Mouse (Mus musculus) hindbrain, embryonic 10.5 days (tissue): ENCODE measurements around the gene Wipf1. TPM values are rescaled to one million over a fixed set of nuclear protein-coding genes. Genes with fewer than 3 reads are reported as not detected.

ENCODE experiments used
- DNase-seq: peaks from one replicate; pipeline ENCODE4 v3.0.0-alpha.2; 2017; ENCODE audit warnings: low spot score
- H3K27ac ChIP-seq: fragments of 300-500 bp; sonication (generic); 2 replicates; pipeline ENCODE4 v1.5.1; 2016; ENCODE audit warnings: mild to moderate bottlenecking, moderate library complexity
- H3K27me3 ChIP-seq: fragments of 300-500 bp; sonication (generic); 2 replicates; pipeline ENCODE4 v1.6.1; 2016; ENCODE audit warnings: mild to moderate bottlenecking; ENCODE audit not compliant: poor library complexity, insufficient read depth, severe bottlenecking
- H3K36me3 ChIP-seq: fragments of 300-500 bp; sonication (generic); 2 replicates; pipeline ENCODE4 v1.6.1; 2016; ENCODE audit warnings: mild to moderate bottlenecking, moderate library complexity
- H3K4me1 ChIP-seq: fragments of 300-500 bp; sonication (generic); replicated peaks from 2 replicates; pipeline ENCODE4 v1.6.1; 2016; ENCODE audit warnings: mild to moderate bottlenecking
- H3K4me3 ChIP-seq: fragments of 300-500 bp; sonication (generic); 2 replicates; pipeline ENCODE4 v1.5.1; 2016; ENCODE audit warnings: mild to moderate bottlenecking, moderate library complexity
- H3K9me3 ChIP-seq: fragments of 300-500 bp; sonication (generic); 2 replicates; pipeline ENCODE4 v1.6.1; 2016; ENCODE audit warnings: mild to moderate bottlenecking, moderate library complexity
- WGBS: fragments of 180-500 bp; shearing (Covaris S2); methylation state at CpG from one replicate; pipeline ENCODE4 v1.1.7; 2016; 5-methylcytosine and 5-hydroxymethylcytosine counted together
- polyA plus RNA-seq: library from polyadenylated mRNA; unstranded; fragments of >200 nt; fragmentation: Nextera tagmentation; extraction: Ambion mirVana; gene quantifications from 2 replicates; pipeline ENCODE4 v1.2.1, GENCODE M21; 2016

Gene Wipf1
- polyA plus RNA-seq, 1 experiment from 2014 or later: 8.6 TPM

DNA sequence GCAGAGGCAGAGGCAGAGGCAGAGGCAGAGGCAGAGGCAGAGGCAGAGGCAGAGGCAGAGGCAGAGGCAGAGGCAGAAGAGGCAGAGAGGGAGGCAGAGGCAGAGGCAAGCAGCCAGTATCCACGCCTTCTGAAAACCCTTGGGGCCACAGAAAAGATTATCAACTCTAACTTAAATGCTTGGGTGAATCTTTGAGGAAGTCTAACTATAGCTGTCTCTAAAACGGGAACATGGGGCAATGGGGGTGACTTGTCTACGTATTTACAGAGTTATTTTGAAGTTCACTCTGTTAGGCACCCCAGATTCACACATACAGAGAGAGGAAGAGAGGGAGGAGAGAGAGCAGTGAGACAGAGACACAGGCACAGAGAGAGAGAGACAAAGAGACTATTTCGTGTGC lies 74.0 kb downstream of the Wipf1 start:
- no peaks in the 10 kb centered on the region for H3K9me3 ChIP-seq
- H3K27ac ChIP-seq: no peak overlapping the region
- no peaks in the 10 kb centered on the region for H3K27me3 ChIP-seq
- no peak overlapping the region for H3K4me3 ChIP-seq
- no peak for DNase-seq
- peaks cover 19% of the 10 kb centered on the region for H3K4me1 ChIP-seq
- WGBS: 85% methylated on average over 4 of the region's 4 CpGs
- H3K36me3 ChIP-seq: no peaks in the 10 kb centered on the region

DNA sequence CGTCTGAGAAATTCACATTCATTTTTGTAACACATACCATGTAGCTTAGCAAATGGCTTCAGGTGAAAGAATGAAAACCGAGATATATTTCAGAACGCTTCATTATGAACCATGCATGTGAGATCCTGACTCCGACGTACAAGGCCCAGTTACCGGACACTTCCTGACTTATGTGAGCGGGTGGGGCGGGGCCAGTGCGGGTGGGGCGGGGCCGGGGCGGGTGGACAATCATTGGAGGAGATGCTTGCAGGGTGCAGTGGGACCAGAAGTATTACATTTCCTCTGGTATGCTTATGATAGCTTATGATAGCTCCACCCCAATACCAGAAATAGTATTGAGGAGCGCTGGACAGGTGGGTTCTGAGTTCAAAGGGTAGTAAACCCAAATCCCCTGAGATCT lies 74.9 kb downstream of the Wipf1 start:
- Histone ChIP-seq H3K27me3 (no peaks in the 10 kb centered on the region), H3K9me3 (no peaks in the 10 kb centered on the region), H3K36me3 (no peaks in the 10 kb centered on the region), H3K27ac (no peak overlapping the region), H3K4me1 (peaks cover 19% of the 10 kb centered on the region), H3K4me3 (no peak overlapping the region)
- no peak for DNase-seq
- 92% methylated on average over 13 of the region's 13 CpGs for WGBS

DNA sequence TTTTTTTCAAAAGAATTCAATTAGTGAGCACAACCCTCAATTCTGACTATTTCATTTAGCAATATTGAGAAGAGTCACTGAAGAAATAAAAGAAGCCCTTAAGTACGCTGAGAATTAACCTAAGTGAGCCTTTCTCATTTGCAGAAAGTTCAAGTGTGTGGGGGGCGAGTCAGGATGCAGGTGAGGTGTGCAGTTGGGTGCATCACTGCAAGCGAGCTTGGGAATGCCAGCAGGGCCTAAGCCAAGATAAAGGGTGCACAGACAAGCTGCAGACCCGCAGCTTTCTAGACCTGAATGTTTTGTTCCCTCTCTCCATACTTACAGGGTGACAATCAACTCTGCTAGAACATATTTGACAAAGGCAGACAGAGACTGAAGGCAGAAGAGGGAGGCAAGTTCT lies 75.3 kb downstream of the Wipf1 start:
- no peak overlapping the region for H3K4me3 ChIP-seq
- DNase-seq: no peak
- WGBS: 91% methylated on average over 4 of the region's 4 CpGs

GRCm38 (mm10) chr2:73453717-73454116 lies 75.8 kb downstream of the Wipf1 start:
- Histone ChIP-seq H3K4me3 (no peak overlapping the region), H3K36me3 (no peaks in the 10 kb centered on the region), H3K9me3 (no peaks in the 10 kb centered on the region), H3K27me3 (no peaks in the 10 kb centered on the region), H3K27ac (no peak overlapping the region), H3K4me1 (peaks cover 15% of the 10 kb centered on the region)
- 82% methylated on average over 4 of the region's 4 CpGs for WGBS
- DNase-seq: no peak

More for the DNA sequence above, 75.3 kb downstream of the Wipf1 start:
- H3K4me1 ChIP-seq: peaks cover 16% of the 10 kb centered on the region
- no peak overlapping the region for H3K27ac ChIP-seq
- no peaks in the 10 kb centered on the region for H3K36me3 ChIP-seq
- no peaks in the 10 kb centered on the region for H3K27me3 ChIP-seq
- no peaks in the 10 kb centered on the region for H3K9me3 ChIP-seq

DNA sequence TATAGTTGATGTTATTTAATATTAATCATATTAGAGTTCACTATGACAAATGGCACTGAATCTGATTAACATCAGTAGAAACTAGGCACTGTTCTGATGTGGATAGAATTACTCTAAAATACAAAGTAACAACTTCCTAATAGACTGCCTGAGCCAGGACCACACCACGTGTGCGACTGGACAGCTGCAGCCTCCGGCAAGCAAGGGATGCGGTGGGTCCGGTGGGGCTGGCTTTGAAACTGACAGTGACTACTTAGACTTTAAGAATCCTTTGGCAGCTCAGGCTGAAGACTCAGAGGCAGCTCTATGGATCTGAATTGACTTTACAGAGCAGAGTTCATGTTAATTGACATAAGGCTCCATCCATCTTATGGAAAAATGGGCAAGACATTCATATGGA lies 76.4 kb downstream of the Wipf1 start:
- H3K4me3 ChIP-seq: no peak overlapping the region
- H3K27ac ChIP-seq: no peak overlapping the region
- no peak for DNase-seq
- H3K4me1 ChIP-seq: peaks cover 15% of the 10 kb centered on the region
- 82% methylated on average over 5 of the region's 5 CpGs for WGBS
- no peaks in the 10 kb centered on the region for H3K9me3 ChIP-seq
- no peaks in the 10 kb centered on the region for H3K27me3 ChIP-seq
- H3K36me3 ChIP-seq: no peaks in the 10 kb centered on the region

GRCm38 (mm10) chr2:73452556-73452955 lies 77.0 kb downstream of the Wipf1 start:
- DNase-seq: no peak
- WGBS: 86% methylated on average over 7 of the region's 7 CpGs
- no peaks in the 10 kb centered on the region for H3K27me3 ChIP-seq

GRCm38 (mm10) chr2:73451541-73451940 lies 78.0 kb downstream of the Wipf1 start:
- no peaks in the 10 kb centered on the region for H3K27me3 ChIP-seq
- H3K4me3 ChIP-seq: no peak overlapping the region
- H3K4me1 ChIP-seq: peaks cover 10% of the 10 kb centered on the region
- no peak for DNase-seq
- H3K9me3 ChIP-seq: no peaks in the 10 kb centered on the region
- peaks cover 3% of the 10 kb centered on the region; the same call in 1 of the 2 replicates for H3K36me3 ChIP-seq
- 94% methylated on average over 3 of the region's 3 CpGs for WGBS
- no peak overlapping the region for H3K27ac ChIP-seq

More at GRCm38 (mm10) chr2:73452556-73452955, 77.0 kb downstream of the Wipf1 start:
- Histone ChIP-seq H3K4me3 (no peak overlapping the region), H3K36me3 (no peaks in the 10 kb centered on the region), H3K9me3 (no peaks in the 10 kb centered on the region), H3K4me1 (peaks cover 15% of the 10 kb centered on the region), H3K27ac (no peak overlapping the region)

- Histone ChIP-seq H3K4me3 (no peak overlapping the region), H3K4me1 (peaks cover 7% of the 10 kb centered on the region), H3K9me3 (no peaks in the 10 kb centered on the region), H3K36me3 (peaks cover 3% of the 10 kb centered on the region), H3K27ac (0 out of 2 replicates have a peak overlapping the region, but pooled peaks have one; percentile 1), H3K27me3 (no peaks in the 10 kb centered on the region)
- WGBS: 78% methylated on average over 6 of the region's 6 CpGs
- DNase-seq: no peak
Observed at GRCm38 (mm10) chr2:73450172-73450715, 79.3 kb downstream of the Wipf1 start.

DNA sequence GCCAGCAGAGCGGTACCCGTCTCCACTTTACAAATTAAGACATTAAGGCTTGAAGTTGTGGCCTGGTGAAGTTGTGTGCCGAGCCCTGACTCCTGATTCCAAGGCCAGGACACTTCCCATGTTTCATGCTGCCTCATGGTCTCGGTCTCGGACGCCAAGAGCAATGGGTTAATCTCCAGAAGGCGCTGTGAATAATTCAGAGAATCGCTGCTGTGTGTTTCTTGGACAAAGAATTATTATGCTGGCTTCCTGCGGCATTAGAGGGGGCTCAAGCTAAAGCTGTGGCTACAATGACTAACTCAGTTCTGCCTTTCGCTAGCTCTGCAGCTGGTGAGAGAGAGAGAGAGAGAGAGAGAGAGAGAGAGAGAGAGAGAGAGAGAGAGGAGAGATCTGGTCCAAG lies 85.5 kb downstream of the Wipf1 start:
- Histone ChIP-seq H3K4me3 (no peak overlapping the region), H3K36me3 (peaks cover 25% of the 10 kb centered on the region), H3K27ac (no peak overlapping the region), H3K9me3 (no peaks in the 10 kb centered on the region), H3K27me3 (no peaks in the 10 kb centered on the region), H3K4me1 (no peaks in the 10 kb centered on the region)
- 82% methylated on average over 10 of the region's 10 CpGs for WGBS
- DNase-seq: no peak

DNA sequence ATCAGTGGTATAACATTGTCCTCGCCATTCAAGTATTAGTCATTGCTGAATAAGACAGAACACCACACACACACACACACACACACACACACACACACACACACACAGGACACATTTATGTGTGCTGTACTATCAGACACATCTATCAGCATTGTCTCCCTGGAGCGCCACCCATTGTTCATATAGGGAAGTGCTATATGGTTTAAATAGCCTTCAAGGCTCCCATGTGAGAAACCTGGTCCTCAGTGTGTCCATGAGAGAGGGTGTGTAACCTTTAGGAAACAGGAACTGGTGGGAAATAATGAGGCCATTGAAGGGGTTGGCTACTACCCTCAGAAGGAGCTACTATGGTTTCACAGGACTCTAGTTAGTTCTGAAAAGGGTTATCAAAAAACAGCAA lies 87.5 kb downstream of the Wipf1 start:
- DNase-seq: no peak
- WGBS: 70% methylated on average over 2 of the region's 2 CpGs
- H3K4me3 ChIP-seq: no peak overlapping the region
- no peaks in the 10 kb centered on the region for H3K27me3 ChIP-seq
- peaks cover 5% of the 10 kb centered on the region for H3K4me1 ChIP-seq
- H3K9me3 ChIP-seq: no peaks in the 10 kb centered on the region
- peaks cover 40% of the 10 kb centered on the region for H3K36me3 ChIP-seq
- no peak overlapping the region for H3K27ac ChIP-seq

- Histone ChIP-seq H3K36me3 (peaks cover 52% of the 10 kb centered on the region), H3K27ac (no peak overlapping the region), H3K4me1 (peaks cover 8% of the 10 kb centered on the region), H3K9me3 (no peaks in the 10 kb centered on the region), H3K27me3 (no peaks in the 10 kb centered on the region), H3K4me3 (no peak overlapping the region)
- 93% methylated on average over 2 of the region's 2 CpGs for WGBS
- DNase-seq: no peak
Observed at GRCm38 (mm10) chr2:73440319-73440718, 89.2 kb downstream of the Wipf1 start.

GRCm38 (mm10) chr2:73436976-73437375 lies 92.6 kb downstream of the Wipf1 start:
- Histone ChIP-seq H3K4me3 (no peak overlapping the region), H3K27me3 (no peaks in the 10 kb centered on the region), H3K4me1 (peaks cover 12% of the 10 kb centered on the region), H3K9me3 (no peaks in the 10 kb centered on the region), H3K36me3 (peaks cover 64% of the 10 kb centered on the region), H3K27ac (no peak overlapping the region)
- WGBS: 40% methylated on average over 18 of the region's 18 CpGs
- no peak for DNase-seq

DNA sequence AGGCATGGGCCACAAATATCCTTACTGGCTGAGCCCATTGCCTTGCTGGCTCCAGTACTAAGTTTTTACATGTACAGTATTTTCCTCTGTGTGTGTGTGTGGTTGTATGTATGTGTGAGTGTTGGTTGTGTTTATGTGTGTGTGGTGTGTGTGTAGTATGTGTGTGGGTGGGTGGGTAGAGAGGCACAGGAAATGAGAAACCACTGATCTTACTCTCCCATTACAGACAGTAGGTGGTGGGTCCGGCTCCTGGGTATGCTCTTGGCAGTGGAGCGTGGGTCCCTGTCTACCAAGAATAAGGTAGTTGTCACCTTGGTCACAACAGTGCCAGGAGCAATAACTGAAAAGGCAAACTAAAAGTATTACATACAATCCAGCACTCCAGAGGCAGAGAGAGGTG lies 93.7 kb downstream of the Wipf1 start:
- Histone ChIP-seq H3K27ac (no peak overlapping the region), H3K36me3 (peaks cover 70% of the 10 kb centered on the region), H3K4me3 (no peak overlapping the region), H3K9me3 (no peaks in the 10 kb centered on the region), H3K4me1 (peaks cover 14% of the 10 kb centered on the region), H3K27me3 (no peaks in the 10 kb centered on the region)
- DNase-seq: no peak
- WGBS: 98% methylated on average over 2 of the region's 2 CpGs

DNA sequence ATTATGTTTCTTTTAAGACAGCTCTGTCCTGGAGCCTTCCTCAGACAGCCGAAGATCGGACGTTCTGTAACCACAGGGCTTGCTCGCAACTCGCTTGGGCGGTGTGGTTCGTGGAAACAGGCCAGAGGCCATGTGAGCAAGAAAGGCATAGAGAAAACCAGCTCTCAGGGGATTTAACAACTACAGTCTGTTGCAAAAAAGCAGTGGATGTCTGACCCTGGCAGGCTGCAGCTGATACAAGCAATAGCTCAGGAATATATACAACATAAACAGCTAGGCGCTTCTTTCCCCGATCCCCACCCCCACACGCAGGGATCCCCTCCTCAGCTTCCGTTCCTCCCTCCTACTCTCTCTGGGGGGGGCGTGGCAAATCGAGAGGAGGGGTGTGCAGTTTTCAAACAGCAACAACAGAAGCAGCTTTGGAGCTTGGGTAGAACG lies 97.6 kb downstream of the Wipf1 start:
- Histone ChIP-seq H3K9me3 (no peaks in the 10 kb centered on the region), H3K27me3 (no peaks in the 10 kb centered on the region), H3K27ac (peak overlapping the region; percentile 77), H3K36me3 (peaks cover 45% of the 10 kb centered on the region), H3K4me3 (peak overlapping the region; percentile 29), H3K4me1 (peaks cover 9% of the 10 kb centered on the region)
- 30% methylated on average over 14 of the region's 14 CpGs for WGBS
- DNase-seq: peak; percentile 30
